Mouse (Mus musculus) megakaryocyte, embryonic 14.5 days (primary cell): ENCODE measurements around the gene Ccdc141.

ENCODE experiments used
- FLI1 ChIP-seq: IDR thresholded peaks from 2 replicates; pipeline ENCODE4 v1.6.1; 2012; ENCODE audit warnings: low read length, inconsistent platforms, mixed read lengths
- GATA1 ChIP-seq: IDR thresholded peaks from 3 replicates; pipeline ENCODE4 v1.6.1; 2012; ENCODE audit warnings: mixed read lengths, low read length, inconsistent platforms, borderline replicate concordance

DNA sequence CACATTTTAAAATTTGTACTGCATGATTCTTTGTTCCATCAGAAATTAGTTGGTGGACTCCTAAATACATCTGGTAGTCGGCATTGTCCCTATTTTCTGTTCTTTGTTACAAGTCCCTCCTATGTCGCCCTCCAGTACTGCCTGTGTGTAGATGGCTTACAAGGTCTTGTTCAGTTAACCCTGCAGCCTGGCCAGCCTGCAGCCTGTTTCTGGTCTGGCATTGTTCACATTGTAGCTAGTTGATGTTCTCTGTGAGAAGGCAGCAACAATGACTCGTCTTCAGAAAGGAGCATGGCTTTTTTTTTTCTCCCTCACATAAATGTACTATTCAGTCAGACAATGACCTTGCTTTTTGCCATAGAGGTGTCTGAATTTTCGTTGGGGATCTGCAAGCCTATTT lies 198.4 kb downstream of the Ccdc141 start:
- TF ChIP-seq GATA1, result no peak
- TF ChIP-seq FLI1, result no peak
